Mouse (Mus musculus): ENCODE results near the gene Il9r. TPM values are rescaled to one million over a fixed set of nuclear protein-coding genes. Genes with fewer than 3 reads are reported as not detected.

Gene Il9r
- total RNA-seq, 2 experiments from 2014 or later = not detected

- DNase-seq = no peak
- intact Hi-C loops (cut with DNase I) = no loop called here
- no peak for TF ChIP-seq CTCF (IDR thresholded peaks at IDR 0.05)
- no peak overlapping the region for H3K4me3 ChIP-seq
- H3K27ac ChIP-seq = no peak overlapping the region
Measured at GRCm38 (mm10) chr11:32137719-32138613, 62.1 kb downstream of the Il9r start.

Other genes starting within 250 kb of the Il9r start
- gene 4930524B15Rik, start 234.7 kb downstream of the Il9r start, total RNA-seq (2021) = not detected
- not detected for gene Nsg2, start 199.8 kb downstream of the Il9r start, total RNA-seq (2021)
- 1 to 10 TPM; 9.5 to 9.7 TPM for gene Snrnp25, start 5.1 kb upstream of the Il9r start, total RNA-seq (2021)
- 10 to 100 TPM; 17.9 to 19.9 TPM for gene Rhbdf1, start 22.0 kb upstream of the Il9r start, total RNA-seq (2021)
- 1 to 10 TPM; 3.1 to 5.3 TPM for gene Mpg, start 26.2 kb upstream of the Il9r start, total RNA-seq (2021)
- 10 to 100 TPM; 25.6 to 29.6 TPM for gene Nprl3, start 67.4 kb upstream of the Il9r start, total RNA-seq (2021)
- gene Hba-x, start 76.1 kb upstream of the Il9r start, total RNA-seq (2021) = not detected
- gene Hba-a1, start 83.2 kb upstream of the Il9r start, total RNA-seq (2021) = 100 to 1,000 TPM; 219 to 309 TPM
- gene Hbq1b, start 86.7 kb upstream of the Il9r start, total RNA-seq (2021) = not detected
- 100 to 1,000 TPM; 153 to 208 TPM for gene Hba-a2, start 96.2 kb upstream of the Il9r start, total RNA-seq (2021)
- gene Hbq1a, start 99.8 kb upstream of the Il9r start, total RNA-seq (2021) = not detected
- 1 to 10 TPM; 2.5 to 7.1 TPM for gene Sh3pxd2b, start 147.5 kb upstream of the Il9r start, total RNA-seq (2021)

All from gastrocnemius, adult 2 months (tissue).